Mouse (Mus musculus) hindbrain, embryonic 13.5 days (tissue): ENCODE measurements around the gene Pde10a. TPM values are rescaled to one million over a fixed set of nuclear protein-coding genes. Genes with fewer than 3 reads are reported as not detected.

ENCODE experiments used
- ATAC-seq: fragments of 200-750 bp; cut with Nextera tagmentation; 2 replicates; pipeline ENCODE4 v1.8.0; 2017; ENCODE audit warnings: moderate TSS enrichment; ENCODE audit not compliant: low FRiP score
- H3K27ac ChIP-seq: fragments of 300-500 bp; sonication (generic); 2 replicates; pipeline ENCODE4 v1.5.1; 2015; ENCODE audit warnings: inconsistent platforms, mild to moderate bottlenecking, moderate library complexity
- H3K27me3 ChIP-seq: fragments of 300-500 bp; sonication (generic); 2 replicates; pipeline ENCODE4 v1.6.1; 2015; ENCODE audit warnings: mild to moderate bottlenecking, inconsistent platforms
- H3K36me3 ChIP-seq: fragments of 300-500 bp; sonication (generic); 2 replicates; pipeline ENCODE4 v1.6.1; 2015; ENCODE audit warnings: mild to moderate bottlenecking, inconsistent platforms
- H3K4me1 ChIP-seq: fragments of 300-500 bp; sonication (generic); replicated peaks from 2 replicates; pipeline ENCODE4 v1.6.1; 2015; ENCODE audit warnings: inconsistent platforms
- H3K4me2 ChIP-seq: fragments of 300-500 bp; sonication (generic); 2 replicates; pipeline ENCODE4 v1.6.1; 2015; ENCODE audit warnings: inconsistent platforms, mild to moderate bottlenecking, moderate library complexity
- H3K4me3 ChIP-seq: fragments of 300-500 bp; sonication (generic); 2 replicates; pipeline ENCODE4 v1.5.1; 2015; ENCODE audit warnings: mild to moderate bottlenecking, inconsistent platforms
- H3K9ac ChIP-seq: fragments of 300-500 bp; sonication (generic); 2 replicates; pipeline ENCODE4 v1.6.1; 2015; ENCODE audit warnings: mild to moderate bottlenecking, inconsistent platforms
- H3K9me3 ChIP-seq: fragments of 300-500 bp; sonication (generic); 2 replicates; pipeline ENCODE4 v1.6.1; 2016; ENCODE audit warnings: inconsistent platforms
- WGBS: fragments of 180-500 bp; shearing (Covaris S2); methylation state at CpG from one replicate; pipeline ENCODE4 v1.1.7; 2015; 5-methylcytosine and 5-hydroxymethylcytosine counted together
- polyA plus RNA-seq: library from polyadenylated mRNA; unstranded; fragments of >200 nt; fragmentation: Nextera tagmentation; extraction: Ambion mirVana; gene quantifications from 2 replicates; pipeline ENCODE4 v1.2.1, GENCODE M21; 2015

Gene Pde10a
- polyA plus RNA-seq, 1 experiment from 2014 or later = 14.5 TPM

DNA sequence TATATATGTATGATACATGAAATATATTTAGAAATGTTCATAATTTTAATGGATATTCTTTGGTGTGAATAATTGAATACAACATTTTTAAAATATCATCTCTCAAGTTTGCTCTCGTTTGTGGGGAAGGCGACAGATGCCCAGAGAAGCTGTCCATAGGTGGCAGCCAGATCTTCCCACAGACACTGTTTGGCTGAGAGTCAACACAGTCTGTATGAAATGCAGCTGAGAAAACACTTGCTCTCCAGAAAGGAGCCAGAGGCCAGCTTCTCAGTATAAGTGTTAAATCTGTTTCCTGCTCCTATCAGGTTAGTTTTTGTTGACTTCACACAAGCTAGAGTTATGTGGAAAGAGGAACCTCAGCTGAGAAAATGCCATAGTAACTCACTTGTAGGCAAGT is 461.4 kb downstream of the Pde10a start:
- no peak overlapping the region for H3K4me3 ChIP-seq
- ATAC-seq = no peak
- H3K27ac ChIP-seq = no peak overlapping the region
- peaks cover 32% of the 10 kb centered on the region for H3K4me1 ChIP-seq
- H3K27me3 ChIP-seq = no peaks in the 10 kb centered on the region
- H3K4me2 ChIP-seq = no peak overlapping the region
- H3K36me3 ChIP-seq = peaks cover 20% of the 10 kb centered on the region
- no peak overlapping the region for H3K9ac ChIP-seq
- no peaks in the 10 kb centered on the region for H3K9me3 ChIP-seq
- 80% methylated on average over 2 of the region's 2 CpGs for WGBS

DNA sequence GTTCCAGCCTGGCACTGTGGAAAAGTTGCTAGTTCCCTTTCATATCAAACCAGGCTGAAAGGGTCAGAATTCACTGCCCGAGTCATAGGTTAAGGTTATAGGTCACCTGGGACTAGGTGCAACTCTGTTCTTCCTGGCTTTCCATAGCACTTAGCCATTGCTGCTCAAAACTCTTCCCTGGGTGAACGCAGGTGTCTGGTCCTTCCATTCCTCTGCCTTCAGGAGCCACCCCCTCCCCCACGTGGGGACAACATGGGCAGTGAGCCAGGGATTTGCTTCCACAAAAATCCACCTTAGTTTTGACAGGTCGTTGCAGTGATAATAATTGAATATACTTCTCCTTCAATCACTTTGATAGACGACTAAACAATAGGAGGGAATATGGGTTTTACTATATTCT is 462.2 kb downstream of the Pde10a start:
- ATAC-seq = no peak
- Histone ChIP-seq H3K4me1 (peaks cover 32% of the 10 kb centered on the region), H3K27me3 (no peaks in the 10 kb centered on the region), H3K9me3 (no peaks in the 10 kb centered on the region), H3K27ac (no peak overlapping the region), H3K36me3 (peaks cover 12% of the 10 kb centered on the region), H3K4me3 (no peak overlapping the region), H3K9ac (no peak overlapping the region), H3K4me2 (no peak overlapping the region)
- WGBS = 86% methylated on average over 5 of the region's 5 CpGs

DNA sequence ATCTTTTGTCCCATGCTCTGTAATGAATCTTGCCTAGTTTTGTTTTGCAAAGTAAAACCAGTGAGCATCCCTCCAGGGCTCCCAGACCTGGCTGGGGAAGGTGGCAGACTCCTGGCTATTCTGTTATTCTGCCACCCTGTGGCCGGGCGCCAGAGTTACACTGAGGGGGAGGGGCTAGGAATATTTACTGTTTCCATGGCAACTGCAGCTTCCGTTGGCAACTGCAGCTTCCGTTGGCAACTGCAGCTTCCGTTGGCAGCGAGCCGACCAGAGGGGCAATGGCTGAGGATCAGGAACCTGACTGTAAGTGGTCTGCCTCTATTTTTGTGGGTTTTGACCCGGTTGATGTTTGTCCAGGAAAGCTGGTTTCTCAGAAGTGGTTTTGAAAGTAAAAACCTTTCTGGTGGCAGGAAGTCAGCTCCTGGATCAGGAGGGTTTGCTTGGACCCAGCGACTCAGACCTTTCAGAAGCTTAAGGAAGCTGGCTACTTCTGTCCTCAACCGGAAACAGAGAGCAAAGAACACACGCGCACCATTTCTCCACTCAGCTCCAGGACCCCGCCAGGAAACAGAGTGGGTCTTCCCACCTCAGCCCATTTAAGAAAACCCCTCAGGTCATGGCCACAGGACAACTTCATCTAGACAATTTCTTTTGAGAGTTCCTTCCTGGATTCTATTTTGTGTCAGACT is 463.1 kb downstream of the Pde10a start, which contains the start of gene 1700010I14Rik:
Gene 1700010I14Rik (plus strand): TSS at position 215 of the 689 bp plus-strand sequence.
- Histone ChIP-seq H3K4me2 (peak within 1 kb of the TSS; percentile 66), H3K4me3 (peak within 1 kb of the TSS; percentile 43), H3K4me1 (peaks cover 32% of the 10 kb centered on the region), H3K36me3 (peaks cover 3% of the 10 kb centered on the region), H3K9me3 (no peaks in the 10 kb centered on the region), H3K9ac (peak within 1 kb of the TSS; percentile 58), H3K27me3 (no peaks in the 10 kb centered on the region), H3K27ac (0 out of 2 replicates have a peak within 1 kb of the TSS, but pooled peaks have one; percentile 30)
- WGBS = 10% methylated on average over 13 of the region's 13 CpGs
- ATAC-seq = peak; percentile 58

DNA sequence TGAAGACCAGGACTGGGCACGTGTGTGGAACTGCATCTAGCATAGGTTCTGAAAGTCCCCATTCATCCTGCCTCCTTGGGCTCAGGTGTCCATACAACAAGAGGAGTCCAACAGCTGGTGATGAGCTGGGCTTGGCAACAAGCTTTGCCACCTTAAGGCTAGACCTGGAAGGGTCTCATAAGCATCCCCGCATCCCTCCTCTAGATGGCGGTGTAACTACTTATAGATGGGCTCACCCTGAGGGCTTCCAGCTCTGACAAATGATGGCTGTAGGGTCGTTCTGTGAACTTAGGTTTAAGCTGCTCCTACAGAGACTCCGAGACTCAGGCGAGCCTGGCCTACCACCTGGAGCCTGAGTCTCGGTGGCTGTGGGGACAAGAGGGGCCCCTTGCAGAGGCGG is 466.0 kb downstream of the Pde10a start:
- Histone ChIP-seq H3K27me3 (no peaks in the 10 kb centered on the region), H3K4me2 (no peak overlapping the region), H3K27ac (no peak overlapping the region), H3K9ac (no peak overlapping the region), H3K4me1 (peaks cover 19% of the 10 kb centered on the region), H3K9me3 (no peaks in the 10 kb centered on the region), H3K4me3 (no peak overlapping the region), H3K36me3 (peaks cover 10% of the 10 kb centered on the region)
- ATAC-seq = no peak
- 32% methylated on average over 8 of the region's 8 CpGs for WGBS

DNA sequence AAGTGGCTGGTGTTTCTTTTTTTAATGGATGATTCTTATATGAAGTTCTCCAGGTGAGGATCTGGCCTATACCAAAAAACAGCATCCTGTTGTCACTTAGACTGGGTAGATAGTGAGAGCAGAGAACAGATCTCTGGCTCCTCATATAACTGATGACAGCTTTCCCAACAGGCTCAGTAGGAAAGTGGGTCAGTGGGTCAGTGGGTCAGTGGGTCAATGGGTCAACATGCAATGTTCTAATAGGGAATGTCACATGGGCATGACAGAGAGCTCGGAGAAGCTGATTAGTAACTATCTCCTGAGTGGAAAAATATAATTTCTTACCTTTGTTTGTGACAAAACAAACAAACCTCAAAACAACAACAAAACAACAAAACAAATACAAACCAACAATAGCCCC is 470.2 kb downstream of the Pde10a start:
- WGBS = 81% methylated on average over 1 of the region's 1 CpGs
- H3K36me3 ChIP-seq = peaks cover 26% of the 10 kb centered on the region
- no peak overlapping the region for H3K9ac ChIP-seq
- no peaks in the 10 kb centered on the region for H3K9me3 ChIP-seq
- no peak for ATAC-seq
- H3K27me3 ChIP-seq = no peaks in the 10 kb centered on the region
- no peak overlapping the region for H3K4me2 ChIP-seq
- no peak overlapping the region for H3K27ac ChIP-seq
- peaks cover 3% of the 10 kb centered on the region; the same call in 1 of the 2 replicates for H3K4me1 ChIP-seq
- H3K4me3 ChIP-seq = no peak overlapping the region

DNA sequence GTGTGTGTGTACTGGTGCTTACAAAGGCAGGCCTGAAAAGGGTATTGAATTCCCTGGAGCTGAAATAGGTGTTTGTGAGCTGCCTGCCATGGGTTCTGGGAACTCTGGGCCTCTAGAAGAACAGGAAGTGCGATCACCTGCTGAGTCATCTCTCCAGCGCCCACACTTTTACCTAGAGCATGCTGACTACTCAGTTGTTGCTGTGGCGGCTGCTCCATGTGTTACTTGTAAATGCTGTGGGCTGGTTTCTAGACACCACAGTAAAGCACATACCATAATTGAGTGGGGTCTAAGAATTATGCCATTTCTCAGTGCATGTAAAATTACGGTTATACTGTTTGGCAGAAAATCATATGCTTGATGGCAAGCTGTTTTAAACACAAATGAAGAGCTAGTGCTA is 477.3 kb downstream of the Pde10a start:
- WGBS = 82% methylated on average over 4 of the region's 4 CpGs
- Histone ChIP-seq H3K4me1 (no peaks in the 10 kb centered on the region), H3K9ac (no peak overlapping the region), H3K27me3 (no peaks in the 10 kb centered on the region), H3K9me3 (no peaks in the 10 kb centered on the region), H3K4me2 (no peak overlapping the region), H3K36me3 (peaks cover 14% of the 10 kb centered on the region), H3K27ac (no peak overlapping the region), H3K4me3 (no peak overlapping the region)
- ATAC-seq = no peak

DNA sequence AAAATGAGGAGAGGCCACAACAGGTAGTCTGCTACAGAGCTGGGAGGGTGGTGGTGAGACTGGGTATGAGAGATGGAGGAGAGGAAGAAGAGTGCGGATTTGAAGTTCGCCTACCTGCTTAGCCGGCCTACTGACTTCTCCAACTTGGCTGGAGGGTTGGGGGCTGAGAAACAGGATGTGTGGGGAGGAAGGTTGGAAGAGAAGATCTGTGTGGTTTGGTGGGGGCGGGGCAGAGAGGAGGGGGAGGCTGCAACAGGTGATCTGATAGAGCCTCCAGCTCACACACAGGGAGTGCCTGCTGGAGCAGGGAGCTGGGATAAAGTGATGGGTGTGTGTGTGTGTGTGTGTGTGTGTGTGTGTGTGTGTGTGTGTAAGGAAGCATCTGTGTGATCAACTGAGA is 479.3 kb downstream of the Pde10a start:
- 87% methylated on average over 4 of the region's 4 CpGs for WGBS
- no peaks in the 10 kb centered on the region for H3K4me1 ChIP-seq
- H3K4me2 ChIP-seq = no peak overlapping the region
- no peak overlapping the region for H3K4me3 ChIP-seq
- ATAC-seq = no peak
- H3K27ac ChIP-seq = no peak overlapping the region
- H3K36me3 ChIP-seq = peaks cover 8% of the 10 kb centered on the region
- no peak overlapping the region for H3K9ac ChIP-seq
- no peaks in the 10 kb centered on the region for H3K9me3 ChIP-seq
- no peaks in the 10 kb centered on the region for H3K27me3 ChIP-seq

DNA sequence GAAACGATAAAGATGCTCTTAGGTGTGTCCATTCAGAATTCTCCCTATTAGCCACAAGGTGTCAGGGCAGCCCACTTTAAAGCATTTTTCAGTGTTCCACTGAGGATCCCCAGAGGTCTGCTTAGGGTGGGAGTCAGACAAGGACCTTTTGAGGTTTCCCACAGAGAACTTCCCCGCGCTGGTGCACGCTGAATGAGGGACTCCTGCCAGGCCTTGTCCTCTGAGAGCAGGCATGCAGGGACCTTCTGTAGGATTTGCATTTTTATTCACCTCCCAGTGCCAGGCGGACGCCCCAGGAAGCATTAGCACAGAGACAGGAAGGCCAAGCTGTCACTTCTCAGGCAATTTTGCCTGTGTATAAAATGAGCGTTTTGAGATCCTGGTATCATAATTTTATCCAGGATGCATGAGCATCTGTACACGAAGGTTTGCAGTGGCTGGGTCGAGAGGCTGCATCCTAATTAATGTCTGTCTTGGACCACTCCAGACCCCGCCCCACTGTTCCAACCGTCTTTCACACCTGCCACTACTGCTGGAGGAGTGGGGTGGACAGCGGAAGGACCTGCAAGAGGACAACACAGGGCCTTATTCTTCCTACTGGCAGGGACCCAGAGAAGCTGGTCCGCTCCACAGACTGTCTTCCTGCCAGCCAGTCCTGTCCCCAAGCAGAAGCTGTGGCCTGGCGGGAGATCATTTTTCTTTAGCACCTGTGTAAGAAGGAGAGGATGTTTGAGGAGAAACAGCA is 498.2 kb downstream of the Pde10a start:
- H3K27ac ChIP-seq = peak overlapping the region; percentile 60
- H3K9ac ChIP-seq = no peak overlapping the region; the same call in 1 of the 2 replicates

DNA sequence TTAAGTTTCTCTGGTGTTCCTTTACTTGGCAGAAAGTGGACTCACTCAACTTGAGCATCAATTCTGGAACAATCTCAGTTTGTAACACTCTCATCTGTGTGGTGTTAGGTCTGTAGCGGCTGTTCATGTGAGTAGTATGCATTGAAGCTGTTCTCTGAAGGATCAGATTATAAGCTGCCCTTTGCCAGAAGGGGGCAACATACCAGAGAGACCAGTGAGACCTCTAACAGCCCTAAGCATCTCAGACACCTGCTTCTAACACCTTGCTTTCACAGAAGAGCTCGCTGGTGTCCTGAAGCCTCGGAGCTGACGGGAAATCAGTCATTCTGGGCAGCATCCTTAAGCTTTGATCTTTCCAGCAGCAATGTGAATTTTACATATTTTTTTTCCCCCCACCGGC is 505.0 kb downstream of the Pde10a start:
- no peak overlapping the region for H3K9ac ChIP-seq
- H3K36me3 ChIP-seq = no peaks in the 10 kb centered on the region
- no peaks in the 10 kb centered on the region for H3K9me3 ChIP-seq
- WGBS = 81% methylated on average over 5 of the region's 5 CpGs
- no peak overlapping the region for H3K4me2 ChIP-seq
- no peak for ATAC-seq
- H3K27ac ChIP-seq = no peak overlapping the region
- H3K27me3 ChIP-seq = no peaks in the 10 kb centered on the region
- H3K4me3 ChIP-seq = no peak overlapping the region
- H3K4me1 ChIP-seq = peaks cover 25% of the 10 kb centered on the region

More for the DNA sequence above, 498.2 kb downstream of the Pde10a start:
- ATAC-seq = peak; percentile 81
- WGBS = 23% methylated on average over 14 of the region's 14 CpGs
- Histone ChIP-seq H3K27me3 (no peaks in the 10 kb centered on the region), H3K9me3 (no peaks in the 10 kb centered on the region), H3K4me3 (no peak overlapping the region), H3K4me2 (peak overlapping the region; percentile 11; the same call in 1 of the 2 replicates), H3K36me3 (no peaks in the 10 kb centered on the region), H3K4me1 (peaks cover 21% of the 10 kb centered on the region)

DNA sequence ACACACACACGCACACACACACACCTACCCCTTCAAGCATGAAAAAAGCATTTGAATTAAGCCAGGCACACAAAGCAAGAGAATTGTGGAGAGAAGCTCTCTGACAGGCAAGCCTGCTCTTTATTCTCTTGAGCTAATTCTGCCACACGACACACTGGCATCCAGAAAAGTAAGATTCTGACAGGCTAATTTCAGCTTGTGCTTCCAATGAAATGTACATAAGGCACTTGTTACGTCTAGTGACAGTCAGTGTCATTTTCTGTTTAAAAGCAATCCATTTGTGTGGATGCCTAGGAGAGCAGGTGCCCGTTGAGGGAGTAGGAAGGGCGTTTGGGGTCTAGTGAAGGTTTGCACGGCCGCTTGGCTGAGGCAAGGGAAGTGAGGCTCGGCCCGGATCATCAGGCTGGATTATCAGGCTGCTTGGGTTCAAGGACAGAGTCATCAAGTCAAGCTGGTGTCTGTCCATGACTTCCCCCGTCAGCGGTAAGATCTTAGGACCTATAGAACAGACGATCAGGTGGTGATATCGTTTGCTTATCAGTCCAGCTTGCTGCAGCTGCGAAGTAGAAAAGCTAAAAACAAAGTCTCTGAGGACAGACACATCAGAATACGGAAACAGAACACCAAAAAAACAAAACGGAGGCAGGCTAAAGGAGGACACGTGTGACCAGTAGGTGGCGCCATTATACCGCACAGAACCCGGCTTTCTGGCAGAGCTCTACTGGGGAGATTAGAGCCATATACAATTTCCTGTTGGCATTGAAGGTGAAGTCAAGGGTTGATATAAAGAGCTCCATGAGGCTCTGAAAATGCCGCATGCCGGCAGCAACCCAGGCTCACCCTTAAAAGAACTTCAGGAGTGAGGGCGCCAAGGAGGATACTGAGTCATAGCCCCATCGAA is 506.3 kb downstream of the Pde10a start:
- Histone ChIP-seq H3K4me2 (peak overlapping the region; percentile 34), H3K27me3 (no peaks in the 10 kb centered on the region), H3K4me3 (no peak overlapping the region), H3K36me3 (no peaks in the 10 kb centered on the region), H3K4me1 (peaks cover 28% of the 10 kb centered on the region), H3K9me3 (no peaks in the 10 kb centered on the region), H3K9ac (peak overlapping the region; percentile 51; the same call in 1 of the 2 replicates), H3K27ac (peak overlapping the region; percentile 72)
- WGBS = 15% methylated on average over 24 of the region's 24 CpGs
- peak; percentile 88 for ATAC-seq

DNA sequence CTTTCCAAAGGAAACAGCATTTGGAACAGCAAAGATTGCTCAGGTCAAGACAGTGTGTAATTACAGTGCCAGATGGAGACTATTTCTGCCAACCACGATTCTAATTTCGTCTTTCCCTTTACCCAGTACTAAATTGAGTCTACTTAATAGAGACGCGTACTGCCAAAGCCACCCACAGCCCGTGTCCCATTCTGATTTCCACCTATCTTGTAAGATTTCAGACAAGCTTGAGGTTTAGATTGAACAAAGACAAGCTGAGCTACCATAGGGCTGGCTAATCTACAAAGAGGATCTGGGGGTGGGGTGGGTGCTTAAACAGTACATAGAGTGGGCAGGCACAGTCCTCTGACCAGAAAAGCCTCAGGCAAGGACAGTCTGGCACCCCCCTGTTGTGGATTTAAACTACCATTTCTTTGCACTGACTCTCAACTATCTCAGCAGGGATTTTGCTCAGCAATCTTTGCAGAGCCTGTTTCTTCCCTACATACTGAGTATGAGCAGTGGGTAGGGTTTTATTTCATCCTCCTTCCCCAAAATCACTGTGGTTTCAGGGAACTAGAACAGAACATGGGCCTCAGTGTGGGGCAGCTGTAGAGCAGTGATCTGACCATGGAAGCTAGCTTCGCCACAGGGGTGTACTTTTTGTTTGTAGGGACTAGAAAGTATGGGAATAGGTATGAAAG is 507.3 kb downstream of the Pde10a start:
- Histone ChIP-seq H3K4me2 (no peak overlapping the region), H3K4me3 (no peak overlapping the region), H3K9me3 (no peaks in the 10 kb centered on the region), H3K36me3 (no peaks in the 10 kb centered on the region), H3K4me1 (peaks cover 22% of the 10 kb centered on the region), H3K9ac (no peak overlapping the region), H3K27ac (peak overlapping the region; percentile 41), H3K27me3 (no peaks in the 10 kb centered on the region)
- no peak for ATAC-seq
- 64% methylated on average over 6 of the region's 6 CpGs for WGBS
